7 mouse cellular contexts compared by ENCODE assay signal in genomic region chr13:54192021-54192481, GRCm38 (mm10). TPM values are rescaled to one million over a fixed set of nuclear protein-coding genes. Genes with fewer than 3 reads are reported as not detected.
A peak's percentile ranks its signal among the peaks of the same experiment; 100 is the strongest.
DNase-seq lines count a peak whose midpoint lies in the region; ATAC-seq and TF ChIP-seq lines count a peak whose summit lies in the region.

Gene Hrh2 (plus strand): TSS chr13:54192129.

- no peak for DNase-seq in liver, adult 2 months (ENCODE audit: extremely low read depth, low read depth, low spot score)
- no peak for DNase-seq in liver
- DNase-seq in gastrocnemius, postnatal 10 days, result no peak

- H3K4me2 ChIP-seq in liver, embryonic 16.5 days (ENCODE audit: low read depth, low read length), result peak within 1 kb of the TSS; percentile 32; the same call in 1 of the 2 replicates
- H3K4me2 ChIP-seq in stomach, embryonic 15.5 days, result peak within 1 kb of the TSS; percentile 62

- H3K27me3 ChIP-seq in liver, adult 2 months (ENCODE audit: control insufficient read depth, insufficient read depth, low read length), result no peaks in the 10 kb centered on the region
- H3K27me3 ChIP-seq in liver, embryonic 16.5 days (ENCODE audit: control insufficient read depth, insufficient read depth, low read depth, low read length), result peaks cover 2% of the 10 kb centered on the region; the same call in 1 of the 2 replicates
- peaks cover 13% of the 10 kb centered on the region for H3K27me3 ChIP-seq in stomach, embryonic 15.5 days (replicated peaks)

- no peaks in the 10 kb centered on the region for H3K79me2 ChIP-seq in liver, adult 2 months (ENCODE audit: control insufficient read depth, insufficient read depth, low read length)

- no peaks in the 10 kb centered on the region for H3K9me3 ChIP-seq in liver, embryonic 16.5 days (replicated peaks; ENCODE audit: control insufficient read depth, low read length)
- H3K9me3 ChIP-seq in stomach, embryonic 15.5 days, result no peaks in the 10 kb centered on the region

- TF ChIP-seq POLR2A in liver, adult 2 months (IDR thresholded peaks at IDR 0.05; ENCODE audit: extremely low read depth, insufficient read depth, low read length), result no peak

- H3K4me1 ChIP-seq in liver, adult 2 months (ENCODE audit: control insufficient read depth, insufficient read depth, low read length), result no peaks in the 10 kb centered on the region
- H3K4me1 ChIP-seq in liver, embryonic 16.5 days (ENCODE audit: control insufficient read depth, low read depth, low read length), result no peaks in the 10 kb centered on the region; the same call in 1 of the 2 replicates
- H3K4me1 ChIP-seq in stomach, embryonic 15.5 days, result peaks cover 7% of the 10 kb centered on the region

- TF ChIP-seq CTCF in liver, adult 2 months (IDR thresholded peaks at IDR 0.05; ENCODE audit: low read depth, low read length), result no peak

- no peaks in the 10 kb centered on the region for H3K36me3 ChIP-seq in liver, adult 2 months (ENCODE audit: control insufficient read depth, insufficient read depth, low read length)
- no peaks in the 10 kb centered on the region for H3K36me3 ChIP-seq in liver, embryonic 16.5 days (ENCODE audit: control insufficient read depth, insufficient read depth)
- H3K36me3 ChIP-seq in stomach, embryonic 15.5 days, result no peaks in the 10 kb centered on the region

- peak; percentile 50; the same call in 1 of the 2 replicates for ATAC-seq in common myeloid progenitor, adult 5-6 weeks (replicated peaks; ENCODE audit: low read depth, poor library complexity, severe bottlenecking)
- ATAC-seq in hematopoietic stem cell, adult 5-6 weeks (replicated peaks in 1 of 2; ENCODE audit: insufficient read depth in 1 of 2, low FRiP score in 2 of 2, low TSS enrichment in 1 of 2, low read depth in 1 of 2, poor library complexity in 2 of 2, severe bottlenecking in 2 of 2), result peak; percentile 25 to 56; a peak in 2 of 4 replicates
- ATAC-seq in liver, embryonic 16.5 days (ENCODE audit: low read depth), result no peak
- no peak for ATAC-seq in stomach, embryonic 15.5 days (ENCODE audit: insufficient read depth, low FRiP score, low read depth)

- no peak within 1 kb of the TSS for H3K27ac ChIP-seq in liver, adult 2 months (replicated peaks; ENCODE audit: insufficient read depth, low read depth, low read length)
- no peak within 1 kb of the TSS for H3K27ac ChIP-seq in liver, embryonic 16.5 days (ENCODE audit: low read length)
- no peak within 1 kb of the TSS for H3K27ac ChIP-seq in stomach, embryonic 15.5 days

- no peak within 1 kb of the TSS for H3K9ac ChIP-seq in liver, adult 2 months (ENCODE audit: low read depth, low read length)
- no peak within 1 kb of the TSS for H3K9ac ChIP-seq in liver, embryonic 16.5 days (ENCODE audit: low read depth, low read length)
- no peak within 1 kb of the TSS for H3K9ac ChIP-seq in stomach, embryonic 15.5 days

- WGBS in liver, adult 2 months, result 4% methylated on average over 31 of the region's 31 CpGs
- 2% methylated on average over 31 of the region's 31 CpGs for WGBS in liver, embryonic 16.5 days (ENCODE audit: insufficient replicate concordance)
- 2% methylated on average over 31 of the region's 31 CpGs for WGBS in stomach, embryonic 15.5 days

- H3K4me3 ChIP-seq in liver, adult 2 months (ENCODE audit: insufficient read depth, low read depth, low read length), result peak within 1 kb of the TSS; percentile 46; the same call in 1 of the 2 replicates
- H3K4me3 ChIP-seq in liver, embryonic 16.5 days (ENCODE audit: low read depth, low read length), result peak within 1 kb of the TSS; percentile 26
- peak within 1 kb of the TSS; percentile 35 for H3K4me3 ChIP-seq in stomach, embryonic 15.5 days (replicated peaks)

RNA-seq across cellular contexts. Expression of gene Hrh2, which starts in this region (rescaled TPM):
- 0.09 and 0.13 TPM in 2 replicates for total RNA-seq in liver, adult 2 months (2014; rRNA removed)
- polyA plus RNA-seq in liver, adult 2 months (2012; rRNA removed), result 0.07 and 0.24 TPM in 2 replicates
- total RNA-seq in common myeloid progenitor, adult 5-6 weeks (2017), result 3.8 and 4.3 TPM in 2 replicates
- 5.7 and 5.9 TPM in 2 replicates for total RNA-seq in hematopoietic stem cell, adult 5-6 weeks (2017)
- 0.02 and 0.08 TPM in 2 replicates for polyA plus RNA-seq in liver, embryonic 16.5 days (2015; fragmentation: Nextera tagmentation; extraction: Ambion mirVana)
- 0.28 and 0.41 TPM in 2 replicates for polyA plus RNA-seq in stomach, embryonic 15.5 days (2015; fragmentation: Nextera tagmentation; extraction: Ambion mirVana)
- under 1 TPM in 1 of 2 experiments, not detected in 1; 0.09 TPM for total RNA-seq in gastrocnemius, postnatal 10 days (2021)

Comparison
In these comparisons a context has a peak if more than half of its experiments do, and no peak if none do; other contexts are left out.
1. ATAC-seq: peak in common myeloid progenitor, adult 5-6 weeks (single experiment) and hematopoietic stem cell, adult 5-6 weeks (2 of 2); none in liver, embryonic 16.5 days (single experiment) and stomach, embryonic 15.5 days (single experiment).
2. Peak in every context shown above with its lines, with median percentiles within 50 percentile points of each other: H3K4me3 ChIP-seq.